Mouse (Mus musculus) MEL (cell line): ENCODE results near the gene Rhob. TPM values are rescaled to one million over a fixed set of nuclear protein-coding genes. Genes with fewer than 3 reads are reported as not detected.

Experiments used
- DNase-seq: peaks from one replicate; pipeline ENCODE4 v3.0.0; 2011; ENCODE audit warnings: low read depth, low spot score
- H3K27ac ChIP-seq: 2 replicates; pipeline ENCODE4 v1.5.1; 2012; ENCODE audit warnings: low read depth, mild to moderate bottlenecking, control low read depth, low read length, moderate library complexity; ENCODE audit not compliant: control insufficient read depth
- H3K27me3 ChIP-seq, 2 experiments: fragments of 150-350 bp in 1 of 2; sonication (generic) in 1 of 2; 2 replicates each; pipeline ENCODE4 v1.6.1; 2012; ENCODE audit warnings: low read length in 2 of 2, mild to moderate bottlenecking in 2 of 2, improper control_type of control experiment in 1 of 2, moderate library complexity in 1 of 2; ENCODE audit not compliant: insufficient read depth in 2 of 2, control insufficient read depth in 1 of 2
- H3K36me3 ChIP-seq, 2 experiments: 2 replicates each; pipeline ENCODE4 v1.6.1; 2012 to 2014; ENCODE audit warnings: low read length in 2 of 2, improper control_type of control experiment in 1 of 2, inconsistent platforms in 1 of 2, mild to moderate bottlenecking in 1 of 2; ENCODE audit not compliant: insufficient read depth in 2 of 2, control insufficient read depth in 1 of 2
- H3K4me1 ChIP-seq, 2 experiments: fragments of 150-350 bp in 1 of 2; sonication (generic) in 1 of 2; 2 replicates each; pipeline ENCODE4 v1.6.1; 2012; ENCODE audit warnings: low read length in 2 of 2, improper control_type of control experiment in 1 of 2, mild to moderate bottlenecking in 1 of 2; ENCODE audit not compliant: insufficient read depth in 2 of 2, control insufficient read depth in 1 of 2
- H3K4me3 ChIP-seq, 2 experiments: fragments of 150-350 bp in 1 of 2; sonication (generic) in 1 of 2; 2 replicates each; pipeline ENCODE4 v1.5.1; 2012; ENCODE audit warnings: low read depth in 2 of 2, low read length in 2 of 2, mild to moderate bottlenecking in 2 of 2, moderate library complexity in 2 of 2, control low read depth in 1 of 2, improper control_type of control experiment in 1 of 2; ENCODE audit not compliant: control insufficient read depth in 1 of 2, insufficient read depth in 1 of 2
- H3K79me2 ChIP-seq: 2 replicates; pipeline ENCODE4 v1.6.1; 2012; ENCODE audit warnings: mild to moderate bottlenecking, low read length, moderate library complexity; ENCODE audit not compliant: control insufficient read depth, poor library complexity, insufficient read depth
- H3K9ac ChIP-seq: 2 replicates; pipeline ENCODE4 v1.6.1; 2012; ENCODE audit warnings: low read depth, mild to moderate bottlenecking, control low read depth, low read length, moderate library complexity; ENCODE audit not compliant: control insufficient read depth, poor library complexity, severe bottlenecking
- H3K9me3 ChIP-seq: fragments of 150-350 bp; sonication (generic); replicated peaks from 2 replicates; pipeline ENCODE4 v1.6.1; 2012; ENCODE audit warnings: mild to moderate bottlenecking, low read length, improper control_type of control experiment, moderate library complexity; ENCODE audit not compliant: insufficient read depth
- CHD1 ChIP-seq: IDR thresholded peaks from 2 replicates; pipeline ENCODE4 v1.6.1; 2012; ENCODE audit warnings: low read depth, mild to moderate bottlenecking, inconsistent platforms, low read length, improper control_type of control experiment
- CHD2 ChIP-seq: IDR thresholded peaks from 2 replicates; pipeline ENCODE4 v1.6.1; 2011; ENCODE audit warnings: low read length, improper control_type of control experiment
- CTCF ChIP-seq, 3 experiments: IDR thresholded peaks in 2 of 3; conservative IDR thresholded peaks in 1 of 3; 2 replicates each; pipeline ENCODE4 v1.5.1; 2011 to 2012; ENCODE audit warnings: low read length in 3 of 3, low read depth in 2 of 3, mild to moderate bottlenecking in 2 of 3, improper control_type of control experiment in 1 of 3, inconsistent platforms in 1 of 3, mixed read lengths in 1 of 3, moderate library complexity in 1 of 3; ENCODE audit not compliant: control insufficient read depth in 1 of 3, insufficient read depth in 1 of 3, poor library complexity in 1 of 3, severe bottlenecking in 1 of 3
- EP300 ChIP-seq, 2 experiments: IDR thresholded peaks; 2 replicates each; pipeline ENCODE4 v1.6.1; 2011; ENCODE audit warnings: improper control_type of control experiment in 2 of 2, low read length in 2 of 2, low read depth in 1 of 2, mild to moderate bottlenecking in 1 of 2
- ETS1 ChIP-seq: IDR thresholded peaks from 2 replicates; pipeline ENCODE4 v1.6.1; 2012; ENCODE audit warnings: low read depth, mild to moderate bottlenecking, inconsistent platforms, low read length, improper control_type of control experiment, moderate library complexity
- GABPA ChIP-seq: IDR thresholded peaks from 2 replicates; pipeline ENCODE4 v1.6.1; 2012; ENCODE audit warnings: low read depth, mild to moderate bottlenecking, inconsistent platforms, low read length, improper control_type of control experiment, moderate library complexity
- HCFC1 ChIP-seq: IDR thresholded peaks from 2 replicates; pipeline ENCODE4 v1.6.1; 2012; ENCODE audit warnings: low read depth, mild to moderate bottlenecking, inconsistent platforms, low read length, improper control_type of control experiment, moderate library complexity
- JUND ChIP-seq: IDR thresholded peaks from 2 replicates; pipeline ENCODE4 v1.6.1; 2011; ENCODE audit warnings: low read depth, mild to moderate bottlenecking, improper control_type of control experiment, low read length
- MAFK ChIP-seq: IDR thresholded peaks from 2 replicates; pipeline ENCODE4 v1.6.1; 2011; ENCODE audit warnings: low read depth, mild to moderate bottlenecking, low read length, improper control_type of control experiment, borderline replicate concordance
- MEF2A ChIP-seq: IDR thresholded peaks from 2 replicates; pipeline ENCODE4 v1.6.1; 2014; ENCODE audit warnings: low read depth, mild to moderate bottlenecking, inconsistent platforms, low read length, improper control_type of control experiment; ENCODE audit not compliant: poor library complexity, insufficient replicate concordance, severe bottlenecking; ENCODE audit errors: extremely low read depth
- MYB ChIP-seq: IDR thresholded peaks from 2 replicates; pipeline ENCODE4 v1.6.1; 2011; ENCODE audit warnings: mild to moderate bottlenecking, low read depth, low read length, improper control_type of control experiment
- NELFE ChIP-seq: IDR thresholded peaks from 2 replicates; pipeline ENCODE4 v1.6.1; 2011; ENCODE audit warnings: low read depth, low read length, improper control_type of control experiment
- POLR2AphosphoS2 ChIP-seq: IDR thresholded peaks from 2 replicates; pipeline ENCODE4 v1.6.1; 2011; ENCODE audit warnings: low read length, improper control_type of control experiment
- RAD21 ChIP-seq: IDR thresholded peaks from 2 replicates; pipeline ENCODE4 v1.6.1; 2011; ENCODE audit warnings: mild to moderate bottlenecking, low read depth, low read length, improper control_type of control experiment
- SIN3A ChIP-seq: IDR thresholded peaks from 2 replicates; pipeline ENCODE4 v1.6.1; 2012; ENCODE audit warnings: low read length, improper control_type of control experiment, inconsistent platforms
- TBP ChIP-seq: IDR thresholded peaks from 2 replicates; pipeline ENCODE4 v1.8.0; 2011; ENCODE audit warnings: low read depth, low read length, improper control_type of control experiment
- TCF12 ChIP-seq: IDR thresholded peaks from 2 replicates; pipeline ENCODE4 v1.6.1; 2014; ENCODE audit warnings: low read depth, mild to moderate bottlenecking, inconsistent platforms, low read length, improper control_type of control experiment, moderate library complexity
- UBTF ChIP-seq: IDR thresholded peaks from 2 replicates; pipeline ENCODE4 v1.6.1; 2012; ENCODE audit warnings: low read depth, mild to moderate bottlenecking, inconsistent platforms, low read length, improper control_type of control experiment, moderate library complexity, borderline replicate concordance; ENCODE audit not compliant: insufficient read depth
- ZMIZ1 ChIP-seq: IDR thresholded peaks from 2 replicates; pipeline ENCODE4 v1.6.1; 2012; ENCODE audit warnings: low read depth, mild to moderate bottlenecking, inconsistent platforms, low read length, improper control_type of control experiment, moderate library complexity
- ZNF384 ChIP-seq: IDR thresholded peaks from 2 replicates; pipeline ENCODE4 v1.6.1; 2012; ENCODE audit warnings: low read depth, mild to moderate bottlenecking, inconsistent platforms, low read length, improper control_type of control experiment
- polyA plus RNA-seq, 2 experiments: library from polyadenylated mRNA; stranded (reverse) in 1 of 2; unstranded in 1 of 2; fragments of >175 nt in 1 of 2; fragments of >200 nt in 1 of 2; gene quantifications; 2 replicates each; pipeline versions ENCODE4 v1.2.1 to v1.2.4; 2012; ENCODE audit warnings: low replicate concordance in 2 of 2, low read depth in 1 of 2; ENCODE audit not compliant: insufficient read length in 2 of 2, insufficient read depth in 1 of 2, missing spikeins in 1 of 2
- total RNA-seq: library from RNA; depleted of rRNA; stranded (reverse); fragments of 300-350 nt; gene quantifications from 2 replicates; pipeline ENCODE4 v1.2.3, GENCODE M21; 2012

Rhob gene
- total and polyA plus RNA-seq, 3 experiments: 1.8 to 6.0 TPM; not detected in 1

DNA sequence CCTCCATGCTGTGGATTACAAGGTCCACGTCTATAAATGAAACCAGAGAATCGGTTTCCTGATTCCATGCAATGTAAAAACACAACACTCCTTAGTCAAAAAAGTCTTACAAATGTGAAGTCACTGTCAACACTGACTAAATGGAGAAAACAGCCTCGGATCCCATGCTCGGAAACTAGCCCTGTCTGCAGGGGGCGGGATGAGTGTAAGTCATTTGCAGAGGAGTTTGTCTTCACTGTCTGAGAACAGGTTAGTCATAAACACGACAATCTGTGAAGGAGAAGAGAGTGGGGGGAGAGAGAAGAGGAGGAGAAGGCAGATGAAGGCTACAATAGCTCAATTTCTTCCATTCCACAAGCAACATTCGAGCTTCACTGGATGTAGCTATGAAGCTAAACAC, 14.6 kb downstream of the Rhob start:
- TF ChIP-seq RAD21: no peak
- TF ChIP-seq MEF2A: no peak
- TF ChIP-seq GABPA: no peak
- TF ChIP-seq UBTF: no peak
- TF ChIP-seq SIN3A: no peak
- no peak for TF ChIP-seq CHD1
- no peak for TF ChIP-seq TBP
- TF ChIP-seq ETS1: no peak
- TF ChIP-seq CTCF (IDR thresholded peaks at IDR 0.05 in 2 of 3, conservative IDR thresholded peaks at IDR 0.05 in 1 of 3; ENCODE audit: control insufficient read depth in 1 of 3, insufficient read depth in 1 of 3, low read depth in 2 of 3, low read length in 3 of 3, poor library complexity in 1 of 3, severe bottlenecking in 1 of 3): no peak
- no peak for TF ChIP-seq HCFC1
- no peak for TF ChIP-seq TCF12
- no peak for TF ChIP-seq CHD2
- no peak overlapping the region for H3K27ac ChIP-seq

DNA sequence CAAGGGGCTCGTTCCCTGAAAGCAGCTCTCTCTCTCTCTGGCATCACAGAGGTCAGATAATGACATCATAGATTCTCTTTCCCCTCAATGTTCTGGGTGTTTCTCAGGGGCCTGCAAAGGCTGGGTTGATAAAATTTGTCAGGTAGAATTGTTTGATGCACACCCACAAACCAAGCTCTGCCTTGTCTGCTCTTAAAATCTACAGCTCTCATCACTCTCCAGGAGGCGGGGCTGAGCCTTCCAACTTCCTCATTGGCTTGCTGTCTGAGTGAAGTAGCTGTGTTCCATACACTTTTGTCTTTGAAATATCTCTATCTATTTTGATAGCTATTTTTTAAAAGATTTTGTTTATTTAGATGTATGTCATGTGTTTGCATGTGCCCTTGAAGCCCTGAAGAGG, 17.6 kb downstream of the Rhob start:
- no peaks in the 10 kb centered on the region for H3K36me3 ChIP-seq

More for the DNA sequence above, 14.6 kb downstream of the Rhob start:
- H3K9ac ChIP-seq: no peak overlapping the region
- no peaks in the 10 kb centered on the region for H3K79me2 ChIP-seq
- no peak for DNase-seq
- no peaks in the 10 kb centered on the region for H3K36me3 ChIP-seq
- H3K4me1 ChIP-seq: no peaks in the 10 kb centered on the region
- no peak overlapping the region for H3K4me3 ChIP-seq
- no peaks in the 10 kb centered on the region for H3K9me3 ChIP-seq
- H3K27me3 ChIP-seq: no peaks in the 10 kb centered on the region; a peak in 1 of 4 replicates

More for the DNA sequence above, 17.6 kb downstream of the Rhob start:
- Histone ChIP-seq H3K4me3 (no peak overlapping the region), H3K27ac (no peak overlapping the region), H3K27me3 (peaks cover 0 to 3% of the 10 kb centered on the region in 2 experiments; a peak in 2 of 4 replicates), H3K4me1 (no peaks in the 10 kb centered on the region), H3K9ac (no peak overlapping the region), H3K9me3 (no peaks in the 10 kb centered on the region), H3K79me2 (no peaks in the 10 kb centered on the region)
- DNase-seq: peak; percentile 32
- no peak for TF ChIP-seq NELFE
- no peak for TF ChIP-seq ZNF384
- TF ChIP-seq JUND: no peak
- TF ChIP-seq ZMIZ1: no peak
- TF ChIP-seq POLR2AphosphoS2: no peak
- TF ChIP-seq MAFK: no peak
- no peak for TF ChIP-seq MYB
- TF ChIP-seq HCFC1: no peak
- TF ChIP-seq EP300 (IDR thresholded peaks at IDR 0.05; ENCODE audit: low read depth in 1 of 2, low read length in 2 of 2): no peak
